Mouse (Mus musculus) kidney, postnatal 10 days (tissue): ENCODE measurements around the gene Cplx3.
A peak's percentile ranks its signal among the peaks of the same experiment; 100 is the strongest.

Source experiments
- DNase-seq: peaks from one replicate; pipeline ENCODE4 v3.0.0; 2021; ENCODE audit warnings: mixed read lengths

Cplx3 gene

GRCm38 (mm10) chr9:57554753-57555152, 51.3 kb downstream of the Cplx3 start:
- no peak for DNase-seq

GRCm38 (mm10) chr9:57553119-57553518, 53.0 kb downstream of the Cplx3 start:
- DNase-seq = no peak

DNA sequence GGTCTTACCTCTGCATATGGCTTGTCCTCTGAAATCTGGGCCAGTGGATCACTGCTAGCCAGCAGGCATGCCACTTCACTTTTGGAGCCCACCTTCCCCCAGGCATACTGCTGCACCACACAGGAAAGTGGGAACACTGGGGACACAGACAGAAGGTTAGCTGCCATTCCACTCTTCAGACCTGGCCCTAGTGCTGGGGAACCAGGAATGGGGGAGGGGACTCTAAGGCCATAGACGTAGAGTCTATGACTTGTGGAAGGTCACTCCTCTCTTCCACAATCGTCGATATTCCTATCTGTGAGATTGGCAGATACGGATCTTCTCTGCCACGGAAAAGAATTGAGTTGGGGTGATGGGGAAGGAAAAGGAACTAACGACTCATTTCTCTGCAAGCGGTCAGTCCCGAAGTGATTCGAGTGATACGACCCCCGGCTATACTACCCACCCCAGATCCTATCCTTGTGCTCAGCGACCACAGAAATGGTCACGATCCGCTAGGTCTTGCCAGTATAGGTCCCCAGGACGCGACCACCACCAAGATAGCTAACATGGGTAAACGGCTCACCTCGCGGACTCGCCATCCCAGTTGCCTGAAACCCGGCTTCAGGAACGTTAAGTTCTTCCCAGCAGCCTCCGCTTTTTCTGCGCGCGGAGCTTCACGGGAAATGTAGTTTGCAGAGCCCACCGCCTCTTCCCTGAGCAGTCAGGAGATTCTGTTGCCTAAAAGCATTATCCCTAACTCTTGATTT, 53.8 kb downstream of the Cplx3 start, which contains the start of gene Mpi:
Gene Mpi (minus strand): TSS at position 625 of the 749 bp plus-strand sequence.
- DNase-seq = peak; percentile 84

- DNase-seq = no peak
These were observed 55.8 kb downstream of the Cplx3 start for GRCm38 (mm10) chr9:57550126-57550862.
